Mouse (Mus musculus): ENCODE measurements around the gene Ptprm. TPM values are rescaled to one million over a fixed set of nuclear protein-coding genes. Genes with fewer than 3 reads are reported as not detected.

Gene Ptprm
- total RNA-seq, 2 experiments from 2014 or later = 42.0 to 44.5 TPM

- DNase-seq (ENCODE audit: low spot score in 2 of 2) = no peak
These were observed 607.8 kb downstream of the Ptprm start for GRCm38 (mm10) chr17:66746506-66746905.

DNA sequence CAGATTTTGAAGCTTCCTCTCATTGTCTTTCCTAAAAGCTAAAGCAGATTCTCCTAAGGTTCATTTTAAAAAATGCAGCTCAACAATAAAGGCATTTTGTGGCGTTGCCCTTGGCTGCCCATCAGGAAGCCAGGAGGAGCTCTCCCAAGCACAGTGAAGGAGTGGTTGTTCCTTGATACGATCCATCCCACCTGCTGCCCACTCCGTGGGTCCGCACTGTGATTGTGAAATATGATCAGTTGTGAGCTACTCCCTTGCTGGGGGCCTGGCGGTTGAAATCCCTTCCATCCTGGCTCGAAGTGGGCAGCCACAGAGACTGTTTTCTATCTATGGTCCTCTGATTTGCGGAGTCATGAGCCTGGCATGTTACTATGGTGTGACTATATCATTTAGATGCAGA, 610.9 kb downstream of the Ptprm start:
- DNase-seq (ENCODE audit: low spot score in 2 of 2) = no peak

DNA sequence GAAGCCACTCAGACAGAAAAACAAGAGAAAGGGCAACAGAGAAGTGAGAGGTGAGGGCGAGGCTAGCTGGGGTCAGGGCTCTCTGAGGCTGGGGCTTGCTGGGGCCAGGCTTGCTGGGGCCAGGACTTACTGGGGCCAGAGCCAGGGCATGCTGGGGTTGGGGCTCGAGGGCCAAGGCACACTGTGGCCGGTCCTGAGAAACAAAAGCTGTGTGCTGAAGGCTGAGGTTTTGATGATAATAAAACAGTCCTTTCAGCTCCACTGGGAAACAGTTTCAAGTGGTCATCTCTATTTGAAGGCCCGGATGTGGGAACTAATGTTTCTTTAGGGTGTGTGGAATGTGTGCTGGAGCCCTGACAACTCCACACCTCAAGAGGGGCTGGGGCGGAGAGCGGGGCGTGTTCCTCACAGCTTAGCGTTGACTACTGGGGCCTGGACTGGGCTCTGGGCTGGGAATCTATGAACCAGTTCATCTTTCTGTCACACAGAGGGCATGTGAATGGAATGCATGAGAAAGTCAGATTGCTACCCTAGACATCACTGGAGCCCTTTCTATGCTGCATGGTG, 615.4 kb downstream of the Ptprm start:
- DNase-seq (ENCODE audit: low spot score in 2 of 2) = no peak

GRCm38 (mm10) chr17:66738331-66738730, 615.9 kb downstream of the Ptprm start:
- no peak for DNase-seq (ENCODE audit: low spot score in 2 of 2)

DNA sequence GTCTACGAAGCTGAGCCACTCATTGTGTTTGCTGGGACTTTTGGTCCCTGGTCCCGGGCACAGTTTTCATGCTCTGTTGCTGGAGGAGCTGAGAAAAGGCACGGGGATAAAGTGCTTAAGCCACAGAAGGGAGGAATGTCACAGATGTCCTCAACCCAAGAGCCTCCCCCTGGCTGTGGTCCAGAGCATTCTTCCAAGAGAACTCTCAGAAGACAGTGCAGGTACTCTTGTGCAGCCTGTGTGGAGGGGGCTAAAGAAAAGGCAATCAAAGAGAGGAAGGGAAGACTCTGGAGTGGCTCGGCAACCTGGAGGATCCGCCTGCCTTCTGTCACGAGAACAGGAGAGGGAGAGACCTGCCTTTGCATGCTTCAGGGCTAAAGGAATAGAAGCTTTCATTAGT, 617.8 kb downstream of the Ptprm start:
- no peak for DNase-seq (ENCODE audit: low spot score in 2 of 2)

- DNase-seq (ENCODE audit: low spot score in 2 of 2) = no peak
These were observed 620.7 kb downstream of the Ptprm start for GRCm38 (mm10) chr17:66733541-66733940.

GRCm38 (mm10) chr17:66729979-66730378, 624.3 kb downstream of the Ptprm start:
- no peak for DNase-seq (ENCODE audit: low spot score in 2 of 2)

DNA sequence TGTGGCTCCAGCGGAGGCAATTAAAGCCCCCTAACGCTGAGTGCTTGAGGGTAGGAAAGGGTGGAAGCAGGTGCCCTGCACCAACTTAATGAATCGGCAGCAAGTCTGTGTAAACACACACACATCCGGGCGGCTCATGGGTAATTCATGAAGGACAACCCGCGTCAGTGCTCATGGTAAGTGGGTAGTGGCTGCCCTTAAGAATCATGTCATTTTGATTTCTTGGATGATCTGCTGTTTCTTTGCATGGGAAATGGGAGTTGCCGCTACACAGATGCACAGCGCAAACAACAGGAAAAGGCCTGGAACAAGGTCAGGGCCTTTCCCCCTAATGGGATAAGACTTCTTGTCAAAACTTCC, 633.3 kb downstream of the Ptprm start:
- no peak for DNase-seq (ENCODE audit: low spot score in 2 of 2)

DNA sequence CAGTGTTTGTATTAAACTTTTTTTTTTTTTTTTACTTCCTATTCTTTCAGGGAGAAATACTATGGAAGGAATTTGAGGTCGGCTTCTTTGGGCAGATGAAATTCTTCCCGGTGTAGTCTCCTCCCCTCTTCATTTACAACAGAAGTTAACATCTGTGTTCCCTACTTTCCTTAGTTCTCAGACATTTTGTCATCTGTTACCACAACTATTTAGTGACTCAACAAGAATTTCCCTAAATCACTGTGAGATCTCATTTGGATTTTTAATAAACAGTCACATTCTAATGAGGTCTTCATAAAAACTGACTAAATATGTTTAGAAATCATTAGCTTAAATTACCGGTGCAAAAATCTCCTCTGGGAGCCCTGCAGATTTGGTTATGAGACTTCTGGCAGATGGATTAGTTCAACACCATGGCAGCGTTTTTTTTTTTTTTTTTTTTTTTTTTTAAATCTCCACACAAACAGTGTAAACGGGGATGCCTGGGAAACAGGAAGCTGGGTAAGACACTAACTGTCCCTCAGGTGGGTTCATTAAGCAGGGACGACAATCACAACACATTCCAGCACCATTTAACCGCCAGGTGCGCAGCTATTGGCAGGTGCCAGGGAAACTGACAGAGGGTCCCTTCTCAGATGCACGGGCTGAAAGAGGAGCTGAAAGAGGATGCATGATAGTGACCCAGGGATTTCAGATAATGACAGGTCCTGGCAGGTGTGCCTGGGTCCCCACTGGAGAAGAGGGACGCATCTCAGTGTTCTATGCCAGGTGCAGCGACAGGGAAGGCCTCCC, 633.9 kb downstream of the Ptprm start:
- DNase-seq (ENCODE audit: low spot score in 2 of 2) = no peak

DNA sequence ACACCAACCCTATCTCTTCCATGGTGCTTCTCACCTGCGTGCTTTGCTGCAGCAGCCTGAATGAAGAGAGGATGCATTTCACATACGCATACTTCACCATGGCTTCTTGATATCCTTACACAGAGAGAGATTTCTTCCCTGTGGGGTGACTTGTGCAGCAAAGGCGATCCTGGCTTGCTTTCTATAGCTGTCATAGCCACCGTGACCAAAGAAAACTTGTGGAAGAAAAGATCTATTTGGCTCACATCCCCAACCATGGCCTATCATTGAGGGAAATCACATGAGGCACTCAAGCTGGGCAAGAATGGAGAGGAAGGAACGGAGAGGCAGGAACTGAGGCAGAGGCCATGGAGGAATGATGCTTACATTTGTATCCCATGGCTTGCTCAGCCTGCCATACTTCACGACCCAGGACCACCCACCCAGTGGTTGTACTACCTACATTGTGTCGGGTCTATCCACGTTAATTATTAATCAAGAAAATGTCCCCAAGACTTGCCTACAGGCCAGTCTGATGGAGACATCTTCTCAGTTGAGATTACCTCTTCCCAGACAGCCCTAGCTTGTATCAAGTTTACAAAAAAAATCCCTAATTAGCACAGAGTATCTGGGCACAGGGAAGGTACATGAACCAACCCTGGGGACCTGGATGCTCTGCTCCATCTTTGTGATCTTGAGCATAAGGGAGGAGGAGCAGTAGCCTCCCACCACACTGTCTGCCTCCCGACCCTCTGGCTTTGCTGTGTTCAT, 641.6 kb downstream of the Ptprm start:
- DNase-seq (ENCODE audit: low spot score in 2 of 2) = no peak

GRCm38 (mm10) chr17:66711221-66712016, 642.8 kb downstream of the Ptprm start:
- no peak for DNase-seq (ENCODE audit: low spot score in 2 of 2)

DNA sequence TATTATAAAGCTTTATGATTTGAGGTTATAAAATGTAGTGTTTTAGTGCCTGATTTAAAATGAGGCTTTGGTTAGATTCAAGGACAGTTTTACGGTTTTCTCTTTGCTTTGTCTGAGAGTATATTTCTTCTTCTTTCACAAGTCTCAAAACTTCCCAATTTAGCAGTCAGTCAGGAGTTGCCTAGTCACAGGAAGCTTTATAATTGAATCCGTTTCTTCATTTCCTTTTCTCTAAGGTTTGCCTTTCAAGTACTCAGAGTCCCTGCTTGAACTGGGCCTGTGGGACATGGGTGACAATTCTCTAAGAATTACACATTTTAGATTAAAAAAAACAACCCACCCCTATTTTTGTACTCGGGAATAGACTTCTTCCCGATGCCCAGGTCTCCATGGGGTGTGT, 643.7 kb downstream of the Ptprm start:
- DNase-seq (ENCODE audit: low spot score in 2 of 2) = no peak

GRCm38 (mm10) chr17:66708748-66709147, 645.5 kb downstream of the Ptprm start:
- no peak for DNase-seq (ENCODE audit: low spot score in 2 of 2)

- no peak for DNase-seq (ENCODE audit: low spot score in 2 of 2)
These were observed 646.6 kb downstream of the Ptprm start for GRCm38 (mm10) chr17:66707684-66708083.

GRCm38 (mm10) chr17:66701358-66702184, 652.7 kb downstream of the Ptprm start:
- no peak for DNase-seq (ENCODE audit: low spot score in 2 of 2)

DNA sequence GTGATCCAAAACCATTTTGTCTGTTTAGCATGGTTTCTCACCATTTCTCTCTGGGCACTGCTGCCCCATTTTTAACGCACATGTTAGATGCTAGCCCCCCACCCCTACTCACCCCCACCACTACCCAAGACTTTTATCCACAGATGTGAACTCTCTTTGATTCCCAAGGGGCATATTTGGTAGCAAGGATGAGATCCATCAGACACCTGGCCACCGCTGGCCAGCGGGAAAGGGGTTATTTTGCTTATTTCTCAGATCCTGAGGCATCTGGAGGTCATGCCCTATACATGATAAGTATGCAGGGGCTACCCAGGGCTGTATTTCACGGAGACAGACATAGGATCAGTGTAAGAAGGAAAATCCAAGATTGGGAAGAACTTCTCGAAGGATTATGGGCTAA, 654.4 kb downstream of the Ptprm start:
- DNase-seq (ENCODE audit: low spot score in 2 of 2) = no peak

- DNase-seq (ENCODE audit: low spot score in 2 of 2) = no peak
These were observed 656.6 kb downstream of the Ptprm start for GRCm38 (mm10) chr17:66697650-66698049.

DNA sequence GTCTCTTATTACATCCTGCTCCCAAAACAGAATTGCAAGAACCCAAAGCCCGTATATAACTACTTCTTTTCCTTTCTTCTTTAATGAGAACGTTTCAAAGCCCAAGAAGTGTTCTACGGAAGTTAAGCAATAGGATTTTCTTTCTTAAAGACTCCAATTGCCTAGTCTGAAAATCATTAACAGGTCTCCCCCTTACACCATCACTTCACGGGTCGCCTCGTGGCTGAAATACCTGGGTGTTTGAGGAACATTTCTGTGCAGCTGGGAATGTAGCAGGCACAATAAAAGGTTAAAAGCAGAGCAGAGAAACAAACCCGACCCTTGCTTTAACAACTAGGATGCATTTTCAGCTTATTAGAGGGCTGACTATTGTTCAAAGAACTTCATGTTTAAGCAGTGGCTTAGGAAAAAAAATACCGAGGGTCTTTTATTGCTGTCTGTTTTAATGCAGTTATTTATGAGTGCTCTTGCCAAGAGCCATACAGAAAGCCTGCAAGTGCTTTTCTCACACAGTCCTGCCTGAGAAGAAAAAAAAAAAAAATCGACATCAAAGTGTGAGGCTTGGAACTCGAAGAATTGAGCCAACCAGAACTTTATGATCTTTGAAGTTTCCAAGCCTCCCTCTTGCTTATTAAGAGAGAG, 657.6 kb downstream of the Ptprm start:
- no peak for DNase-seq (ENCODE audit: low spot score in 2 of 2)

DNA sequence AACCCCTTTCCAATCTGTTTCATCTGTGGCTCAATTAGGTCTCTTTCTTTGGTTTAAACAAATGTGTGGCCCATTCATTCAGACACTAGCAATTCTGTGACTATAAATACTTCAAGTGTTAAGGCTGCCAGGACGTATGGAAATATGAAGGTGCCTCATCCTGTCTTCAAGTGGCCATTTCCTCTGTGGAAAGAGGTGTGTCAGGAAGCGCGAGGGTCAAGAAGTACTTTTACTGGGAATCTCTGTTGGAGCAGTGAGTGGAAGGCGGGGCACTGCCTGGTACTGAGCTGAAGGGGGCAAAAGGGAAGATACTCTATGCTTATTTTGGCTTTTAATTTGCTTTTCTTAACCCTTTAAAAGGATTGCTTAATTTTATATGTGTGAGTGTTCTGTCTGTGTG, 659.9 kb downstream of the Ptprm start:
- DNase-seq (ENCODE audit: low spot score in 2 of 2) = no peak

DNA sequence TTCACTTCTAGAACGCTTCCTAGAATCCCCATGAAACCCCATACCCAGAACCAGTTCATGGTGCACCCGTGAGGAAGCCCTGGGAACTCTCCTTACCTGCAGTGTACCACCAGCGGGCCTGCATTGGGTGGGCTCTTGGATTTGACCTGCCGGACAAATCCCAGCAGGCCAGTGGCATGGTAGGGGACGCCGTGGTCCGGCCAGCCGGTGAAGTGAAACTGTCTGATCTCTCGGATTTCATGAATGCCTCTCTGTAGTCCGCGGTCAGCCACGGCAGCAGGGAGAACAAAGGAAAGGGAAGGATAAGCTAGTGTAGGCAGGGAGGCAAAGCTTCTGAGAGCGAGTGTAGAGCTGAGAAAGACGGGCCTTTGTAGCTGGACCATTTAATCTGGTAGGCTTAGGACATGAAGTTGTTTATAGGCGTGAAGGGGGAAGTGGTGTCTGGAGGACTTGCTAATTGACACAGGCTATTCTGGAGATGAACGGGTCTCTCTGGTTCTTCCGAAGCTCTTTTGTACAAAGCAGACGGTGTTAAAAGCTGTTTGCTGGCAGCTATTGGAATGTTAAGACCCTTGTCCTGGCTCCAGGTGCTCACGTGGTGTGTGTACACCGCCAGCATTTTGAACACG, 660.5 kb downstream of the Ptprm start:
- no peak for DNase-seq (ENCODE audit: low spot score in 2 of 2)

Measured in adrenal gland, postnatal 4 days (tissue).